Mouse (Mus musculus) brown adipose tissue, adult 24 weeks (tissue): ENCODE results near the gene Cox14. TPM values are rescaled to one million over a fixed set of nuclear protein-coding genes. Genes with fewer than 3 reads are reported as not detected.
"Not testable (repeated sequence)": the region's sequence is repeated elsewhere in the genome, so short reads cannot be mapped to it uniquely, and the experiment has no call there.

ENCODE experiments used
- H3K27ac ChIP-seq: fragments of 200-500 bp; replicated peaks from 2 replicates; pipeline ENCODE4 v1.5.1; 2012; ENCODE audit warnings: low read depth, mild to moderate bottlenecking, low read length
- H3K4me1 ChIP-seq: fragments of 200-500 bp; 2 replicates; pipeline ENCODE4 v1.6.1; 2012; ENCODE audit warnings: low read length, mixed read lengths; ENCODE audit not compliant: control insufficient read depth, insufficient read depth, insufficient read length
- H3K4me3 ChIP-seq: fragments of 200-500 bp; 2 replicates; pipeline ENCODE4 v1.5.1; 2012; ENCODE audit warnings: low read depth, mild to moderate bottlenecking, low read length, moderate library complexity; ENCODE audit not compliant: insufficient read depth
- polyA plus RNA-seq: library from polyadenylated mRNA; stranded (reverse); fragments of >200 nt; gene quantifications from 2 replicates; pipeline ENCODE4 v1.2.4, GENCODE M21; 2012; ENCODE audit not compliant: missing spikeins, insufficient read depth, insufficient read length

The Cox14 gene
- 189 and 242 TPM in 2 replicates for polyA plus RNA-seq

GRCm38 (mm10) chr15:99725341-99726155 lies at the start of gene Cox14:
Gene Cox14, plus strand, starts transcription at chr15:99725618.
- peak within 1 kb of the TSS; percentile 63 for H3K4me3 ChIP-seq
- H3K4me1 ChIP-seq = peaks cover 7% of the 10 kb centered on the region; the same call in 1 of the 2 replicates
- peak within 1 kb of the TSS; percentile 94 for H3K27ac ChIP-seq

- H3K4me1 ChIP-seq = no peaks in the 10 kb centered on the region
- no peak overlapping the region for H3K27ac ChIP-seq
- no peak overlapping the region for H3K4me3 ChIP-seq
Observed at GRCm38 (mm10) chr15:99677089-99677488, 48.3 kb upstream of the Cox14 start.

- Histone ChIP-seq H3K4me3 (no peak overlapping the region), H3K27ac (no peak overlapping the region), H3K4me1 (no peaks in the 10 kb centered on the region)
Observed at GRCm38 (mm10) chr15:99678063-99678800, 47.2 kb upstream of the Cox14 start.

- H3K4me3 ChIP-seq = no peak overlapping the region
- H3K4me1 ChIP-seq = no peaks in the 10 kb centered on the region
- no peak overlapping the region for H3K27ac ChIP-seq
Observed at GRCm38 (mm10) chr15:99679008-99679407, 46.4 kb upstream of the Cox14 start.

- Histone ChIP-seq H3K27ac (no peak overlapping the region), H3K4me1 (no peaks in the 10 kb centered on the region), H3K4me3 (no peak overlapping the region)
Observed at GRCm38 (mm10) chr15:99682880-99683279, 42.5 kb upstream of the Cox14 start.

GRCm38 (mm10) chr15:99684156-99684555 lies 41.3 kb upstream of the Cox14 start:
- H3K4me3 ChIP-seq = no peak overlapping the region
- no peak overlapping the region for H3K27ac ChIP-seq
- no peaks in the 10 kb centered on the region for H3K4me1 ChIP-seq

- H3K4me3 ChIP-seq = no peak overlapping the region
- H3K4me1 ChIP-seq = no peaks in the 10 kb centered on the region; the same call in 1 of the 2 replicates
- no peak overlapping the region for H3K27ac ChIP-seq
Observed at GRCm38 (mm10) chr15:99688712-99689111, 36.7 kb upstream of the Cox14 start.

- H3K4me1 ChIP-seq = no peaks in the 10 kb centered on the region; the same call in 1 of the 2 replicates
- H3K27ac ChIP-seq = no peak overlapping the region
- H3K4me3 ChIP-seq = no peak overlapping the region
Observed at GRCm38 (mm10) chr15:99690924-99691323, 34.5 kb upstream of the Cox14 start.

- H3K4me1 ChIP-seq = no peaks in the 10 kb centered on the region; the same call in 1 of the 2 replicates
Observed at GRCm38 (mm10) chr15:99691976-99692375, 33.4 kb upstream of the Cox14 start.

GRCm38 (mm10) chr15:99697309-99697708 lies 28.1 kb upstream of the Cox14 start:
- H3K4me1 ChIP-seq = no peaks in the 10 kb centered on the region; the same call in 1 of the 2 replicates

More at GRCm38 (mm10) chr15:99691976-99692375, 33.4 kb upstream of the Cox14 start:
- H3K4me3 ChIP-seq = no peak overlapping the region
- no peak overlapping the region for H3K27ac ChIP-seq

GRCm38 (mm10) chr15:99698533-99699085 lies 26.8 kb upstream of the Cox14 start:
- no peak overlapping the region for H3K4me3 ChIP-seq
- peaks cover 7% of the 10 kb centered on the region; the same call in 1 of the 2 replicates for H3K4me1 ChIP-seq
- no peak overlapping the region for H3K27ac ChIP-seq

More at GRCm38 (mm10) chr15:99697309-99697708, 28.1 kb upstream of the Cox14 start:
- H3K4me3 ChIP-seq = no peak overlapping the region
- no peak overlapping the region for H3K27ac ChIP-seq

GRCm38 (mm10) chr15:99699715-99700114 lies 25.7 kb upstream of the Cox14 start:
- no peak overlapping the region for H3K4me3 ChIP-seq
- H3K27ac ChIP-seq = no peak overlapping the region
- H3K4me1 ChIP-seq = peaks cover 11% of the 10 kb centered on the region; the same call in 1 of the 2 replicates

- H3K4me1 ChIP-seq = peaks cover 11% of the 10 kb centered on the region; the same call in 1 of the 2 replicates
- no peak overlapping the region for H3K4me3 ChIP-seq
- H3K27ac ChIP-seq = no peak overlapping the region
Observed at GRCm38 (mm10) chr15:99700219-99701106, 25.0 kb upstream of the Cox14 start.

GRCm38 (mm10) chr15:99701640-99701998 lies 23.8 kb upstream of the Cox14 start:
- Histone ChIP-seq H3K4me1 (peaks cover 11% of the 10 kb centered on the region; the same call in 1 of the 2 replicates), H3K4me3 (peak overlapping the region; percentile 78)
- H3K27ac ChIP-seq = not testable (repeated sequence)
